Mouse (Mus musculus): ENCODE measurements around the gene Ptpn22. TPM values are rescaled to one million over a fixed set of nuclear protein-coding genes. Genes with fewer than 3 reads are reported as not detected.
A peak's percentile ranks its signal among the peaks of the same experiment; 100 is the strongest.

Gene Ptpn22
- polyA plus RNA-seq, 2 experiments from 2014 or later = 302 to 352 TPM

GRCm38 (mm10) chr3:103857977-103858563 lies 1.5 kb upstream of the Ptpn22 start:
- no peak for ATAC-seq

- ATAC-seq = peak; percentile 75
Measured at GRCm38 (mm10) chr3:103859851-103860391, 326 bp downstream of the Ptpn22 start.

- ATAC-seq = no peak
Measured at GRCm38 (mm10) chr3:103862721-103863220, 3.2 kb downstream of the Ptpn22 start.

- ATAC-seq = no peak
Measured at GRCm38 (mm10) chr3:103864200-103864599, 4.6 kb downstream of the Ptpn22 start.

- peak; percentile 43 for ATAC-seq
Measured at GRCm38 (mm10) chr3:103867424-103867971, 7.9 kb downstream of the Ptpn22 start.

- peak; percentile 81 for ATAC-seq
Measured at GRCm38 (mm10) chr3:103868008-103868407, 8.4 kb downstream of the Ptpn22 start.

GRCm38 (mm10) chr3:103872663-103873098 lies 13.1 kb downstream of the Ptpn22 start:
- peak; percentile 32 for ATAC-seq

- no peak for ATAC-seq
Measured at GRCm38 (mm10) chr3:103874329-103874728, 14.7 kb downstream of the Ptpn22 start.

- peak; percentile 60 for ATAC-seq
Measured at GRCm38 (mm10) chr3:103885946-103886345, 26.4 kb downstream of the Ptpn22 start.

- peak; percentile 53 for ATAC-seq
Measured at GRCm38 (mm10) chr3:103887581-103887980, 28.0 kb downstream of the Ptpn22 start.

GRCm38 (mm10) chr3:103893374-103893773 lies 33.8 kb downstream of the Ptpn22 start:
- no peak for ATAC-seq

- ATAC-seq = peak; percentile 50
Measured at GRCm38 (mm10) chr3:103904705-103905104, 45.1 kb downstream of the Ptpn22 start.

- ATAC-seq = peak; percentile 59
Measured at GRCm38 (mm10) chr3:103907335-103908030, 47.9 kb downstream of the Ptpn22 start.

GRCm38 (mm10) chr3:103908781-103909180 lies 49.2 kb downstream of the Ptpn22 start:
- ATAC-seq = no peak

- ATAC-seq = no peak
Measured at GRCm38 (mm10) chr3:103913451-103913961, 53.9 kb downstream of the Ptpn22 start.

GRCm38 (mm10) chr3:103914010-103914669 lies 54.5 kb downstream of the Ptpn22 start, which contains the start of gene Rsbn1:
Rsbn1 (plus strand) TSS chr3:103914120.
- peak; percentile 94 for ATAC-seq

GRCm38 (mm10) chr3:103914732-103915508 lies 55.3 kb downstream of the Ptpn22 start:
- ATAC-seq = peak; percentile 11

- no peak for ATAC-seq
Measured at GRCm38 (mm10) chr3:103915509-103915896, 55.9 kb downstream of the Ptpn22 start.

- ATAC-seq = no peak
Measured at GRCm38 (mm10) chr3:103916205-103916838, 56.7 kb downstream of the Ptpn22 start.

GRCm38 (mm10) chr3:103916839-103917237 lies 57.2 kb downstream of the Ptpn22 start:
- no peak for ATAC-seq

- ATAC-seq = no peak
Measured at GRCm38 (mm10) chr3:103920094-103920493, 60.5 kb downstream of the Ptpn22 start.

Measured in activated CD4-positive, CD25-positive, alpha-beta regulatory T cell, adult 4 months (primary cell).